Mouse (Mus musculus): ENCODE measurements around the gene Eif3i. TPM values are rescaled to one million over a fixed set of nuclear protein-coding genes. Genes with fewer than 3 reads are reported as not detected.

The Eif3i gene
- 28.9 and 92.5 TPM in 2 replicates for polyA plus RNA-seq (2012; ENCODE audit: low replicate concordance)

GRCm38 (mm10) chr4:129600233-129601158 is at the start of gene Eif3i, which contains the start of gene Tmem234:
Gene Eif3i, minus strand, starts transcription at chr4:129600648.
Gene Tmem234, plus strand, starts transcription at chr4:129600668.

GRCm38 (mm10) chr4:129640638-129641467 is 40.4 kb upstream of the Eif3i start, which contains the start of gene Txlna:
Gene Txlna, minus strand, starts transcription at chr4:129641065.

GRCm38 (mm10) chr4:129623681-129624091 is 23.2 kb upstream of the Eif3i start, which contains the start of gene Ccdc28b:
Gene Ccdc28b, minus strand, starts transcription at chr4:129623947.

GRCm38 (mm10) chr4:129618786-129619691 is 18.6 kb upstream of the Eif3i start, which contains the start of gene Iqcc:
Gene Iqcc, minus strand, starts transcription at chr4:129619099.

GRCm38 (mm10) chr4:129614093-129614492 is 13.6 kb upstream of the Eif3i start, which contains the start of gene Dcdc2b:
Gene Dcdc2b, minus strand, starts transcription at chr4:129614257.

GRCm38 (mm10) chr4:129578466-129578865 is 22.0 kb downstream of the Eif3i start, which contains the start of gene Fam167b:
Gene Fam167b, minus strand, starts transcription at chr4:129578549.

GRCm38 (mm10) chr4:129573430-129573829 is 27.0 kb downstream of the Eif3i start, which contains the start of gene Lck:
Gene Lck, minus strand, starts transcription at chr4:129573641.

GRCm38 (mm10) chr4:129542592-129543141 is 57.8 kb downstream of the Eif3i start, which contains the start of gene Hdac1:
Gene Hdac1, minus strand, starts transcription at chr4:129542713.

Other genes with a start within 250 kb of the Eif3i start
- 1.7 and 4.1 TPM in 2 replicates for gene Zbtb8a, start 222.5 kb downstream of the Eif3i start, polyA plus RNA-seq (2012; ENCODE audit: low replicate concordance)
- gene Zbtb8b, start 159.8 kb downstream of the Eif3i start, polyA plus RNA-seq (2012; ENCODE audit: low replicate concordance) = not detected in 2 replicates
- gene Bsdc1, start 139.1 kb downstream of the Eif3i start, polyA plus RNA-seq (2012; ENCODE audit: low replicate concordance) = 27.6 and 91.6 TPM in 2 replicates
- gene Tssk3, start 109.6 kb downstream of the Eif3i start, polyA plus RNA-seq (2012; ENCODE audit: low replicate concordance) = 0.17 TPM in 1 of 2 replicates, not detected in the other
- 0.59 and 1.1 TPM in 2 replicates for gene Fam229a, start 109.5 kb downstream of the Eif3i start, polyA plus RNA-seq (2012; ENCODE audit: low replicate concordance)
- 71.7 and 221 TPM in 2 replicates for gene Marcksl1, start 87.1 kb downstream of the Eif3i start, polyA plus RNA-seq (2012; ENCODE audit: low replicate concordance)
- gene Hdac1, start 57.9 kb downstream of the Eif3i start, polyA plus RNA-seq (2012; ENCODE audit: low replicate concordance) = 26.7 and 62.4 TPM in 2 replicates
- gene Lck, start 27.0 kb downstream of the Eif3i start, polyA plus RNA-seq (2012; ENCODE audit: low replicate concordance) = 158 and 171 TPM in 2 replicates
- 0.84 and 2.4 TPM in 2 replicates for gene Fam167b, start 22.1 kb downstream of the Eif3i start, polyA plus RNA-seq (2012; ENCODE audit: low replicate concordance)
- 213 and 249 TPM in 2 replicates for gene Tmem234, start within 50 bp of the Eif3i start, polyA plus RNA-seq (2012; ENCODE audit: low replicate concordance)
- gene Dcdc2b, start 13.6 kb upstream of the Eif3i start, polyA plus RNA-seq (2012; ENCODE audit: low replicate concordance) = 1.1 TPM in 1 of 2 replicates, not detected in the other
- gene Iqcc, start 18.5 kb upstream of the Eif3i start, polyA plus RNA-seq (2012; ENCODE audit: low replicate concordance) = 5.9 and 11.8 TPM in 2 replicates
- gene Ccdc28b, start 23.3 kb upstream of the Eif3i start, polyA plus RNA-seq (2012; ENCODE audit: low replicate concordance) = 19.8 and 23.7 TPM in 2 replicates
- 39.5 and 49.1 TPM in 2 replicates for gene Txlna, start 40.4 kb upstream of the Eif3i start, polyA plus RNA-seq (2012; ENCODE audit: low replicate concordance)
- 8.8 and 19.4 TPM in 2 replicates for gene Kpna6, start 72.1 kb upstream of the Eif3i start, polyA plus RNA-seq (2012; ENCODE audit: low replicate concordance)
- gene Tmem39b, start 96.2 kb upstream of the Eif3i start, polyA plus RNA-seq (2012; ENCODE audit: low replicate concordance) = 25.7 and 36.1 TPM in 2 replicates
- gene Khdrbs1, start 141.7 kb upstream of the Eif3i start, polyA plus RNA-seq (2012; ENCODE audit: low replicate concordance) = 142 and 180 TPM in 2 replicates
- gene Ptp4a2, start 210.6 kb upstream of the Eif3i start, polyA plus RNA-seq (2012; ENCODE audit: low replicate concordance) = 51.2 and 80.2 TPM in 2 replicates